Mouse (Mus musculus): ENCODE measurements around the gene Sowaha.

Sowaha gene

DNA sequence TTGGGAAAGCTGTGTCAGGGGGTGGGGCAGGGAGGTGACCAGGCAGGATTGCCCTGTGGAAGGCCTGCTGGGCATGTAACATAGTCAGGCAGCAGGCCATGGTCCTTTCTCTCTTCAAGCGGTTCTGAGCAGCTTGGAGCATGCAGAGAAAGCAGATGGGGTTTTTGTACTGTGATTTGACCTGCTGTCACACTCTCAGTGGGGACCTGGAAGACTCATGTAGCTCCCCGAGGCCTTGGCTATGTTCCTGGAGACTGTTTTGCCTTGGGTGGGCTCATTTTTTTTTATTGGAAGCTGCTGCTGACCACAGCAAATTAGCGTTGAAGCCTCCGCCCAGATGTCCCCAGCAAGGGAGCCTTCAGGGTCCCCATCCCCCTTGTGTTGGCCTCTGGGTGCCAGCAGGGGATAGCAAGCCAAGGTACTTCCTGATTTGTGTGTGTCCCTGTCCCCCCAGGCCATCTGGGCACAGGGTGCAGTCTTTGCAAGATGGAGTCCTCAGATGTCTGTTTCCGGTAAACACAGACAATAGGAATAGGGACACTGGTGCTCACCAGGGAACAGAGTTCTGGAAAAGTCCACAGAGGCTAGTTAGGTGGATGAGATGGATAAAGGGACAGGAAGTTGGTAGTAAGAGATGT is 25.1 kb upstream of the Sowaha start:
- no peak for DNase-seq (ENCODE audit: low spot score in 2 of 2)

DNA sequence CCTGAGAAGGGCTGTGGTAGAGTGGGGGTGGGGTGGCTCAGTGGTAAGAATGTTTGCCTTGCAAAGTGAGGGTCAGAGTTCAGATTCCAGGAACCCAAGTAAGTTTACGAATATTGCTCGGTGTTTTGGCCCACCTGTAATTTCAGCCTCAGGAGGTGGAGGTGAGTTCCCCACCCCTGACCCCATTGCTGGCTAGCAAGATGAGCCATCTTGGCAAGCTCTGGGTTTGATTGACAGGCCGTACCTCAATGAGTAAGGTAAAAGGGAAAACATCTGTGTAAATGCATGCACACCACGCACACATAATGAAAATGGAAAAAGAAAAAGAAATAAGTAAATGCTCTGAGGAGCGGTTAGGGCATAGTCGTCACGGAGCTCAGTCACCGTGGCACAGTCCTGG is 24.3 kb upstream of the Sowaha start:
- no peak for DNase-seq (ENCODE audit: low spot score in 2 of 2)

DNA sequence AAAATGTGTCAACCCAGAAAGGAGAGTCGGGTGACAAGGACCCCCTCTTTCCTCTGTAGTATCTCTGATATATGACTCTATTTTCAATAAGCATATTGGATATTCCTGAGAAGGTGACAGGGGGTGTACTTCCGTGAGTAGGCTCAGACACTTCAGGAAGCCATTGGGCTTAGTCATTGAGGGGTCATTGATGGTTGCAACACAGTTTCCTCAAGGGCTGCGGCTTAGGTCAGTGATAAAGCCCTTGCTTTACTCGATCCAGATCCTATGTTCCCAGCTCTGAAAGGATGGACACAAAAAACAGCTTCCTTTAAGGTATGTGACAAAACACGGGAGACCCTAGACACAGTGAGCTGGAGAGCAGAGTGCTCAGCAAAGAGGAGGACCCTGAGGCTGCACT is 23.7 kb upstream of the Sowaha start:
- no peak for DNase-seq (ENCODE audit: low spot score in 2 of 2)

DNA sequence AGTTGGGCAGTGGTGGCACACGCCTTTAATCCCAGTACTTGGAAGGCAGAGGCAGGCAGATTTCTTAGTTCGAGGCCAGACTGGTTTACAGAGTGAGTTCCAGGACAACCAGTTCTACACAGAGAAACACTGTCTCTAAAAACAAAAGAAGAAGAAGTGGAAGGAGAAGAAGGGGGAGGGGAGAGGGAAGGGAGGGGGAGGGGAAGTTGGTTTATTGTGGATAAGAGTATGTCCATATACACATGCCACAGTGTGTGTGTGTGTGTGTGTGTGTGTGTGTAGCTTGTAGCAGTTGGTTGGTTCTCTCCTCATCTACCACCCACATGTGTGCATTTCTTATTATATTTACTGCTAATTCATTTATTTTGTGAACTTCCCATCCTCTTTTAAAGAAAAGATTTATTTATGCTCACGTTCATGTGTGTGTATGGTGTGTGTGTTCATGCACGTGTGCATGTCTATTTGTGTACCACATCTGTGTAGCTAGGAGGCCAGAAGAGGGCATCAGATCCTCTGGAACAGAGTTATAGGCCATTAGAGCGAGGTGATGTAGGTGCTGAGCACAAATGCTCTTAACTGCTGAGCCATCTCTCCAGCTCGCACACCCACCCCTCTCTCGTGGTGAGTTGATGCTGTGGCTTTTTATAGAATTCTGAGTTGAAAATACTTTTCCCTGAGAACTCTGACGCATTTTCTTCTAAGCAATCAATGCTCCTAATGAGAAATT is 22.1 kb upstream of the Sowaha start:
- DNase-seq (ENCODE audit: low spot score in 2 of 2), result no peak

DNA sequence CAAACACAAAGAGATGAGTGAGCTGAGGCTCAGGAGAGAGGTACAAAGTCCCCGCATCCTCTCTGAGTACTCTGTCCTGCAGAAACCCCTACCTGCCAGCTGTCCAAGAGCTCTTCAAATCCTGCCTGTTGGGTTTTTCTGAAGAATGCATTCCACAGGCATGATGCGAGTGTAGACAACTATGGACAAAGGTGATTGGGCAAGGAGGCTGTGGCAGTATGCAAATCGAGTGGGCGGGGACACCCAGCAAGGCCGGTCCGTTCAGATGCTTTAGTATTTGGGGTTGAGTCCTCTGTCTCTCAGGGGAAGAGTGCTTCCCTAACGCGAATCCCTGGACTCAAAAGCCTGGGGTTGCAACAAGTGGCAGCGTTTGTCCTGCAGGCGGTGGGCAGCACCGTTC is 20.5 kb upstream of the Sowaha start:
- DNase-seq (ENCODE audit: low spot score in 2 of 2), result no peak

DNA sequence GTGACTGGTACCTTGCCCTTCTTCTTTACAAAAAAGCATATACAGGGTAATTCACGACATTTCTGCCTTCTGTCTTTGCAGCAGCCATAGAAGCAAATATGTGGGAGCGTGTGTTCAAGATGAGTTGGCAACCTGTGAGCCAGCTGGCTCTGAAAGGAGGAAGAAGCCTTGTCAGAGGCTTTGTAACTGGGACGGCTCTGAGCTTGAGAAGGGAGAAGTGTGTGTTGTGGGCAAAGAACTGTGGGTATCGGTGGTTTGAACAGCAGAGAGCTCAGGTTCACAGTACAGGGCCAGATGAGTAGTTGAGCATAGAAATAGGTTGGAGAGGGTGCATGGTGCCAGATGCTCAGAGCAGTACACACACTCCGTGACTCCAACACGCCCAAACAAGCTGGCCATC is 16.9 kb upstream of the Sowaha start:
- DNase-seq (ENCODE audit: low spot score in 2 of 2), result no peak

DNA sequence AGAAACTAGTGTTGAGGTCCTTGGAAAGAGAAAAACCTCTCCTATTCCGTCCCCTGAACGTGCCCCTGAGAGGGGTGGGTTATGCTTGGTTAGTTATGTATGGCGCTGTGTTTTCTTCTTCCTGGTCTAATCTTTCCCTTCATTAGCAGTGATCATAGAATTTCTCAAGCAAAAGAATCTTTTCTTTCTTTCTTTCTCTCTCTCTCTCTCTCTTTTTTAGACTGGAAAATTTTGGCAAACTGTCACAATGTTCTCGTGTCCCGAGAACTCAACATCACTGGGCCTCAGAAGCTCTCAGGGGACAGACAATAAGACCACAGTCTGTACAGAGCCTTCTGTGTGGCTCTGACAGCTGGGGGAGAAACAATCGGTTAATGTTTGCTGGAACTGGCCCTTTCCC is 15.3 kb upstream of the Sowaha start:
- peak in 1 of 2 experiments; percentile 31 for DNase-seq (ENCODE audit: low spot score in 2 of 2)

DNA sequence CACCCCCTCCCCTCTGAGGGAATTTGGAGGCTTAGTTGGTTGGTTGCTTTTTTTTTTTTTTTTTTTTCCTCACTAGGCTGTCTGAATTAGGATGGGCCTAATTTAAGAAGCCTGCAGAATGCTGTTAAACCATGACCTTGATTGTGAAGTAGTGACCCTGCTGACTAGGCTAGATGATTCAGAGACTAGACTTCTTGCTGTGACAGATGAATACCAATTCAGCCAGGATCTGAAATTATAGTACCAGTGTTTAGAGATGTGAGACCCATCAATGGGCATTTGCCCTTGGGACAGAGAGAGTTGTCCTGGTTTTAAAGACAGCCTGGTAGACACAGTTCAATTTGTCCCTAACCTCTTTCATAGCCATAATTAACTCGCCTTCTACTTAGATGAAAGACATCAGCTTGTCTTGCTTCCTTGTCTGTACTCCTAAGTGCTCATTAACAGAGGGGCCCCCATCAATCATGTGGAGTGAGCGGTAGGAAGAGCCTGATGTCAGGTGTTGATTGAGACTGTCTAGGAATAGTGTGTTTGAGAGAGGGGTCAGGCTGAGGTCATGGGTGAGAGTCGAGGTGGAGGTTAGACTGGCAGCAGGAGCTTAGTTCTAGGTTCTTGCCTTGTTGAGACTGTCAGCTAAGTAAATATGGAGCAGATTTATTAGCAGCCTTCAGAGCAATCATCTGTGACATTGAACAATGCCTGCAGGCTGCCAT is 13.3 kb upstream of the Sowaha start:
- no peak for DNase-seq (ENCODE audit: low spot score in 2 of 2)

DNA sequence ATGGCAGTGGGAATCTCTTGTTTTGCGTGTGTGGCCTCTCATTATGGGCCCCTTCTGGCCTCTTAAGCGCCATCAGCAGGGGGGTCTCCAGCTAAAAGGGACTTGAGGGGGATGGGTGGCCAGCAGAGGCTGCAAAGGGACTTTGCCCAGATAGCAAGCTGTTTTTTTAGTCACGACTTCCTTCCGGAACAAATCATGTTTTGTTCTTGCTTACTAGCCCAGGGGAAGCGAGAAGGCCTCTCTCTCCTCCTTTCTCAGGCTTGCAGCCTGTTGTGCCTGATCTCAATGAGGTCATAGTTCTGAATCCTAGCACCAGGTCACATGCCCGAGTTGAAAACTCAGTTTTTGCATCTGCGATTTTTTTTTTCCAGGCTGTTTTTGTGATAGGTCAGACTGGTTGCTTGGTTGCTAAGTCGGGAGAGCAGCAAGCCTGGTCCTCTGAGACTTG is 11.9 kb upstream of the Sowaha start:
- DNase-seq (ENCODE audit: low spot score in 2 of 2), result peak; percentile 68 to 82

DNA sequence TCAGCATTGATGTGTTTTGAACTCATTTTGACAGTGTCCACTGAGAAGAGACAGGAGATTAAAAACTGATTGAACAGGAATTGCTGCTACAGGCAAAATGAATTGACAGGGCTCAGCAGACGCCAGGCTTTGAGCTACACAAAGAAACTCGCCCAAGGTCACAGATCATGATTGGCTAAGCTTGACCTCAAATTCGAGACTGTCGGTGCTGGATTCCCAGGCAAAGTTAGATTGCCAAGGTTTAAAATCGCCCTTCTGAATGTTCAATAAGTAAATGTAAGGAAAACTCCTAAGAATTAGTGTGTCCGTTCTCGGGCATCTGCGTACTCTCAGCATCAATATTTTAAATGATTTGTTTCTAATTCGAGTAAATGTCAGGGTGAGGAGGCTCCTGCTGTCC is 9.3 kb upstream of the Sowaha start:
- DNase-seq (ENCODE audit: low spot score in 2 of 2), result no peak

DNA sequence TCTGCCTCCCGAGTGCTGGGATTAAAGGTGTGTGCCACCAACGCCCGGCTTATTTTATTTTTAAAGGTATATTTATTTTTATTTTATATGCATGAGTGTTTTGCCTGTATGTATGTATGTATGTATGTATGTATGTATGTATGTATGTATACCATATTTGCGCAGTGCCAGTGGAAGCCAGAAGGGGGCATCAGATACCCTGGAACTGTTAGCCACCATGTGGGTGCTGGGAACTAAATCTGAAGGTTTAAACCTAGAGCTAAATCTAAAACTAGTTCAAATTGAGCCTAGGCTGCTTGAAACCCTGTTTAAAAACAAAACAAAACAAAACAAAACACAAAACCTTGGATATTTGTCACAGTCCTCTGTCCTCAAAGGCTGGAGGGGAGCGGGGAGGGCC is 8.9 kb upstream of the Sowaha start:
- DNase-seq (ENCODE audit: low spot score in 2 of 2), result no peak

DNA sequence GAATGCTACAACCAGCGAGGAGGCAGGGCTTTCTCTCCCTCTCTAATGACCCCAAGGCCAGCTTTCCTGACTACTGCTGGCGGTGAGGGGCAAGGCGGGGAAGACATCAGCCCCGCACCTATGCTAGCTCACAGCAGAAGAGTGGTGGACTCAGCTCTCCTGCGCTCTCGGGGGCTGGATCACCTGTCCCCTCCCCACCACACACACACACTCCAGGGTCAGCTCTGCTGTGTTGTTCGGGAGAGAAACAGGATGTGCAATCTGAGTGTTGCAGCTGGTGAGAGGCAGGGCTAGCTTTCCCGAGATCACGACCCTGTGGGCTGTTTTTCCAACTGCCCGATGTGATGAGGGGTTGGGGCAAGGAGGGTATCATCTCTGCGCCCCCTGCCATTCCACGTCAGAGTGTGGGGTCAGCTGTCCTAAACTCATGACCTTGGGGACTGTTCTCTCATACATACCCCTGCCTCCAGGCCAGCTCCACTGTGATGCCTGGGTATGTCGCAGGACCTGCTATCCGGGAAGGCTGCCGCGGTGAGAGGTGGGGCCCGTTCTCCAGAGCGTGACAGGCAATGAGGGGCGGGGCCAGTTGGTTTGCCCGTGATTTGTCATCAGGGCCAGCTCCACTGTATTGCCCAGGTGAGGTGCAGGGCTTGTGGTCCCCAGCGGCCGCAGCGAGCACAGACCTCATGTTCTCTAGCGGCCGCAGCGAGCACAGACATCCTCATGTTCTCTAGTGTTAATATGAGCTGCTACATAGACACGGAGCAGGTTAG is 6.9 kb upstream of the Sowaha start:
- DNase-seq (ENCODE audit: low spot score in 2 of 2), result no peak

DNA sequence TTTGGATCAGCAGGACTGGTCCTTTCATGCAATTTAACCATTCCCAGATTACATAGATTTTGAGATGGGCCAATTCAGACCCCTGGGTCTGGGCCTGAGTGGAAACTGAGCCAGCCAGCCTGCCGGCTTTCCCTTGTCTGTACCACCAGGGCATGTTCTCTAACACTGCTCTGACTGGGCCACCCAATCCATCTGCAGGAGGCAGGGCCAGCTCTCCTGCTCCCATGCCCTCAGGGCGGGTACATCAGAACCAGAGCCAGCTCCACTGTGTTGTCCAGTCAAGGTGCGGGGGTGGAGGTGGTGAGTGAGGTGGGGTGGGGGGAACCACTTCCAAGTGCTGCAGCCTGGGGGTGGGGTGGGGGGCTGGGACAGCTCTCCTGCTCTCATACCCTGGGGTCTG is 6.3 kb upstream of the Sowaha start:
- DNase-seq (ENCODE audit: low spot score in 2 of 2), result no peak

DNA sequence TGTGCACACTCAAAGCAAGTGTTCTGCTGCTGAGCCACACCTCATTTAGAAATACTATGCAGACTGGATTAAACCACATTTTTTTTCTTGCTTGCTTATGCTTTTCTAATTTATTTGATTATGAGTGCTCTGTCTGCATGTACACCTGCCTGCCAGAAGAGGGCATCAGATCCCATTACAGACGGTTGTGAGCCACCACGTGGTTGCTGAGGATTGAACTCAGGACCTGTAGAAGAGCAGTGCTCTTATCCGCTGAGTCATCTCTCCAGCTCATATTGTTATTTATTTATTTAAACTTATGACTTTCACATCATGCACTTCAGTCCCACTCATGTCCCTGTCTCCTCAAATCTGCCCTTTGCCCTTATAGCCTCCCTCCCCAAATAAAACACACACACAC is 5.6 kb upstream of the Sowaha start:
- no peak for DNase-seq (ENCODE audit: low spot score in 2 of 2)

DNA sequence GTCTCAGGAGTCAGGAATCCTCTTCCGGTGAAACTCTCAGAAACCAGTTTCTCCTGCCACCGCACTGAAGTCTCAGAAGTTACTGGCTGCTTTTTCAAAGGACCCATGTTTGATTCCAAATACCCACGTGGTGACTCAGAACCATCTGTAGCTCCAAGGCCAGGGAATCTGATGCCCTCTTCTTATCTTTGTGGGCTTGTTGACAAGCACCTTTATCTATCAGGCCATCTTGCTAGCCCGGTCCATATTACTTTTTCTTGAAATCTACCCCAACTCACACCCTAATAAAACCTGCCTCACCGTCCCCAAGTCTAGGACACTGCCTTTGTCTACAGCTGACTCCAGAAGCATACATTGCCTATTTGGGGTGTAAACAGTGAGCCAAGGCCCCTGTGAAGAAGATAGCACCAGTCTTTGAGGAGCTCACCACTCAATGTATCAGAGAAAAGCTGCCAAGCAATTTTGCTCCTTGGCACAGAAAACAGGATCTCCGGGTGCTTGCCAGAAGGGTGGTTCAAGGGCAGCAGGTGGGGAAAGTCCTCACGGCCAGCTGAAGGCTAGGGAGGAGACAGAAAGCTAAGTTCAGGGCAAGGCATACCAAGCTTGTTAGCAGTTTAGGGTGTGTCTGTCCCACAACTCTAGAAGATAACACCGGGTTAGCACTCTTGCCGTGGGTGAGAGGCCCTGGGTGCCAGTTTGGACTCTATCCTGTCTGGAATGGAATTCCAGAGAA is 3.3 kb upstream of the Sowaha start:
- DNase-seq (ENCODE audit: low spot score in 2 of 2), result no peak

DNA sequence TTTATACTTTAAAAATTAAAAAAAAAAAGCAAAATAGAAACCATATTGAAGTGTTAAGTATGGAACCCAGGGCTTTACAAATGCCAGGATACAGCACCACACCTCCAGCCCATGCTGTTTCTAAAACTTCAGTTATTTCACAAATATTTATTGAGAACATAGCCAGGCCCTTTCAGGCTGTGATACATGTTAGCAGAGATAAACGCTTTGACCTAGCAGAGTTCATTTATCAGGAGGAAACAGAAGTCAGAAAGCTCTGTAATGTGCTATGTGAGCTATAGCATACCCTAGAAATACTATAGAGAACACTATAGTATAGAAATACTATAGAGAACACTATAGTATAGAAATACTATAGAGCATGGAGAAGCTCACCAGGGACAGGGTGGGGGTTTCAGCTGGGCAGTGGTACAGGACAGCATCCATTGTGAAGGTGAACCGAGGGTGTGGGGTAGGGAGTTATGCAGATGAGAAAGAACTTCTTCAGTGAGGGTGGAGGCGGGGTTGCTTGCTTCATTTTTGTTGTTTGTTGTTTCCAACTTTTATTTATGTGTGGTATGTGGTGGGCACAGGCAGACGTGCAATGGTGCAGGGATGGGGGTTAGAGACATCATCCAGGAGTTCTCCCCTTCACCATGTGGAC is 1.1 kb upstream of the Sowaha start:
- no peak for DNase-seq (ENCODE audit: low spot score in 2 of 2)

DNA sequence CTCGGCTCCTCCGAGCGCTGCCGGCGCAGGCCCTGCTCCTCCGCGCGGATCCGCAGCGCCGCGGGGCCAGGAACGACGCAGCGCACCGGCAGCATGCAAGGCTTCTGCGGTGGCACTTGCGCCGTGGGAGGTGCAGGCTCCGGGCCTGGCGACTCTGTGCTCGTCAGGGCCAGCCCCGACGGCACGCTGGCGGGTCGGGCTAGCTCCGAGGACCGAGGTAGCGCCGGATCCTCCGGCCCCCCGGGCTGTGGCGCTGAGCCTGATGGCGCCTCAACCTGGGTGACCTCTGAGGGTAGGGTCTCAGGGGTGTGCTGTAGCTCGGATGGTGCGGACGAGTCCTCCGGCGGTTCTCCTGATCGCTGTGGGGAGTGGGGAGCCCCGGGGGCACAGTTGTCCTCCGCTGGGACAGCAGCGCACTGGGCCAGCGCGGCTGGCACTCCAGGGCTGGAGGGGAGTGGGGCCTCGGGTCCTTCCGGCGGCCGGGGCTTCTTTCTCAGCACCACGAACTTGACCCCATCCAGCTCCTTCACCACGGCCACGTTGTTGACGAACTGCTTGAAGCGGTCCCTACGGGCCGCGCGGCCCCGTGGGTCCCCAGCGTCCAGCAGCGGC is 797 bp downstream of the Sowaha start:
- DNase-seq (ENCODE audit: low spot score in 2 of 2), result no peak

DNA sequence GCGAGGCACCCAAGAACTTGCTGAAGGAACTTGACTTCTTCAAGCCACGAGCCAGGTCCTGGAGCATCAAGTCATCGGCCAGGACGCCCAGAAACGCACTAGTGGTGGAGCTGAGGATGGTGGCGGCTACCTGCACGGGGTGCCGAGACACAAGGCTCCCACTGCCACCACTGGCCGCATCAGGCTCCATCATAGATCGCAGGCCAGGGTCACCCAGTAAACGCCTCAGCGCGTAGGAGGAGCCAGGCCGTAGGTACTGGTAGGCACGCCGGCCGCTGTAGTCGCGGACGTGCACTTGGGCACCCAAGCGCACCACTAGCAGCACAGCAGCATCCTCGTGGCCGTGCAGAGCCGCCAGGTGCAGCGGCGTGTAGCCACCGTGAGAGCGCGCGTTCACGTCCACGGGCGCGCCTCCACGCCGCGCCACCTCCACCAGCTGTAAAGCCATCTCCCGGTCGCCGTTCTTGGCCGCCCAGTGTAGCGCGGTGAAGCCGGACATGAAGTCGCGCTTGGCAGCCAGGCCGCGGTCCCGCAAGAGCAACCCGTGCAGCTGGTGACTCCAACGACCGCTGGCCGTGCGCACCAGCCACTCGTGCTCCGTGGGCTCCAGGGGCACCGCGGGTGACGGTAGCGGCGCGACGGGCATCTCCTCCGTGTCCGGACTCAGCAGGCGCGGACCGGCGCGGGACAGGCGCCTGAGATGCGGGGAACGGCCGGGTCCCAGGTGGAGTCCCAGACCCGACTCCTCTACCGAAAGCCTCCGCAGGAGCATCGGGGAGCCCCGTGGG is 1.5 kb downstream of the Sowaha start:
- DNase-seq (ENCODE audit: low spot score in 2 of 2), result no peak

DNA sequence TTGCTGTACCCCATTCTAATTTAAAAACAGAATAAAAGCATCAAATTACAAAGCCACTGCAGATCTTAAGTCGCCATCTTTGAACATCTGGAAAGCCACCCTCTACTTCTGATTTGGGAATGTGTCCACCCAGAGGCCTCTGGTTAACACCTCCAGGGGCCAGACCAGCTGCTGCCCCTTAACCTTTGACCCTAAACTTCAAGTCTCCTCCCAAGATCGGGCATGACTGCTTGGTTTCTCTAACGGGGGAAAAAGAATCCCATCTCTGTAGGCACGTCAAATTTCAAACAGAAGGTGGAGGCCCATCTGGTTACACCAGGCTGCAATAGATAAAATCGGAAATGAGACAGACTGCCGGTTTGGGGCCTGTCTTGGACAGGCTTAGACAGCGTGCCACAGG is 2.2 kb downstream of the Sowaha start:
- DNase-seq (ENCODE audit: low spot score in 2 of 2), result no peak

DNA sequence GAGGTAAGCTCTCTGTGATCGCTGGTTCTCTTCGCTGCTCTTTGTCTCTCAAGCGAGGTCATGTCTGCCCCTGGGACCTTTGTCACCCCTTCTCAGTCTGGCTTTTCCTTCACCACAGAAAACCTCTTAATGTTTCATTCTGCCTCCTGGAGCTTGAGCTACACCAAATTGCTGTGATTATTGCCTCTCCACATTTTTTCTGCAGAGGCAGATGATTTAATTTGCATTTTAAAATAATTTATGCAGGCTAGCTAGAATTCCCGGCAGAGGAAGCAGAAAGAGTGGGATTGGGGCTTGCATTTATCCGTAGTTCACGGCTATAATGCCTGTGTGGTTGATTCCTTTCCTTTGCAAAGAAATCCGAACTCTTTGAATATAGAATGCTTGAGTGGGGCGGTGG is 4.5 kb downstream of the Sowaha start:
- no peak for DNase-seq (ENCODE audit: low spot score in 2 of 2)
